Mouse (Mus musculus) megakaryocyte, adult 5-6 weeks (primary cell): ENCODE data around the gene Borcs6. TPM values are rescaled to one million over a fixed set of nuclear protein-coding genes. Genes with fewer than 3 reads are reported as not detected.

Experiments
- ATAC-seq: 2 replicates; pipeline ENCODE4 v1.8.0; 2016; ENCODE audit warnings: mild to moderate bottlenecking, inconsistent platforms; ENCODE audit not compliant: poor library complexity, severe bottlenecking
- total RNA-seq, 2 experiments: library from RNA; stranded (forward) in 1 of 2; stranded (reverse) in 1 of 2; fragments of 153-499, 151-499 nt in 1 of 2; fragments of 221-1000, 200-1000 nt in 1 of 2; gene quantifications; 2 replicates each; pipeline versions ENCODE4 v1.2.3 to v1.2.4; 2015 to 2017

Borcs6 gene
- total RNA-seq, 2 experiments from 2014 or later: 17.7 to 18.8 TPM

DNA sequence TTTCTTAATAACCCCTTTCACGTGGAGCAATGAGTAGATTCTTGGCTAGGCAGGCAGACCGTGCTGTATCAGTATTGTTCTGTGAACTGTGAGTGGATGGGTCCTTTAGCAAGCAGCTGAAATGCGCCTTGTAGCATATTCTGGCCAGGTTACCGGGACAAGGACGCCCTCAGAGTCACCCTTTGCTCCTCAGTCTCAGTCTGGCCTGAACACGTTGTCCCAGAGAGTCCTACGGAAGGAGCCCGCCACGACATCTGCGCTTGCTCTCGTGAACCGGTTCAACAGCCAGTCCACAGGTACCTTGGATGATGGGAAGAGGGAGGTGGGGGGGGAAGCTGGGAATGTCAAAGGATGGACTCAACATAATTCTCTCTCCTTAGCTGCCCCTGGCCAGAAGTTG lies 11.9 kb upstream of the Borcs6 start:
- ATAC-seq: no peak

DNA sequence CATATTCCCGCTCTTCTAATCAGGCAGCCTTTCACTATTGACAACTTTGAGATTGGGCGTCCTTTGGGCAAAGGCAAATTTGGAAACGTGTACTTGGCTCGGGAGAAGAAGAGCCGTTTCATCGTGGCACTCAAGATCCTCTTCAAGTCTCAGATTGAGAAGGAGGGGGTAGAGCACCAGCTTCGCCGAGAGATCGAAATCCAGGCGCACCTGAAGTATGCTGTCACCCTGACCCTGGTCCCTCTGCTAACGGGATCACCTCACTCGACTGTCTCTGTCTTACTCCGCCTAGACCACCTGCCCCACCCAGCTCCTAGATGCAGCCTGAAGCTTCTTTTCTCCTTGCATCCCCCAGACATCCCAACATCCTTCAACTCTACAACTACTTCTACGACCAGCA lies 11.4 kb upstream of the Borcs6 start:
- no peak for ATAC-seq

- no peak for ATAC-seq
Measured at GRCm38 (mm10) chr11:69050748-69051147, 8.8 kb upstream of the Borcs6 start.

- ATAC-seq: no peak
Measured at GRCm38 (mm10) chr11:69051771-69052170, 7.7 kb upstream of the Borcs6 start.

GRCm38 (mm10) chr11:69052824-69053421 lies 6.6 kb upstream of the Borcs6 start:
- no peak for ATAC-seq

DNA sequence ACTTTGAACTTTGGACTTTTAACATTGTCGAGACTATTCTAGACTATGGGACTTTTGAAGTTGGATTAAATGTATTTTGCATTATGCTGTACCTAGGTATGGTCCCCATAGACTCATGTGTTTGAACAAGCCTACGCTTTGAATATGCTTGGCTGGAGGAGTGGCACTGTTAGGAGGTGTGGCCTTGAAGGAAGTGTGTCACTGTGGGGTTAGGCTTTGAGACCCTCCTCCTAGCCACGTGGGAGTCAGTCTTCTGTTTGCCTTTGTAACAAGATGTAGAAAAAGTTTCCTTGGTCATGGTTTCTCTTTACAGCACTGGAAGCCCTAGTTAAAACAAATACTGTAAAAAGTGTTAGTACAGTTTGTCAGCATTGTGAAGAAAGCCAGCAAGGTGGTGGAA lies 5.7 kb upstream of the Borcs6 start:
- ATAC-seq: no peak

GRCm38 (mm10) chr11:69058265-69058664 lies 1.3 kb upstream of the Borcs6 start:
- peak; percentile 28; the same call in 1 of the 2 replicates for ATAC-seq

- no peak for ATAC-seq
Measured at GRCm38 (mm10) chr11:69058729-69059356, 674 bp upstream of the Borcs6 start.

DNA sequence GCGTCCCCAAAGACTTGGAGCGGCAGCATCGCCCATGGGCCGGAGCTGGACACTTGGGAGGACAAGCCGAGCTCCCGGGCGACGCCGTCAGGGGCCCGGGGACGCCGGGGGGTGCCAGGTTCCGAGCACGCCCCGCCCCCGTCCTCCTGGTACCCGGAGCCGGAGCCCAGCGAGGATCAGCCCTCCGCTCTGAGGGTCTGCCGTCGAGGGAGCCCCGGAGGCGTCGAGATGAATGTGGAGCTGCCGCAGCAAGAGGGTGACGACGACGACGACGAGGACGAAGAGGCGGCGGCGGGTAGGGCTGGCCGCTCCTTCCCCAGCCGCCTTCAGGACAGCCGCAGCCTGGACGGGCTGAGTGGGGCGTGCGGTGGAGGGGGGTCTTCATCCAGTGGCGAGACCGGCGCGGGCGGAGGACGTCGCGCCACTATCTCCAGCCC lies 476 bp downstream of the Borcs6 start:
- no peak for ATAC-seq

DNA sequence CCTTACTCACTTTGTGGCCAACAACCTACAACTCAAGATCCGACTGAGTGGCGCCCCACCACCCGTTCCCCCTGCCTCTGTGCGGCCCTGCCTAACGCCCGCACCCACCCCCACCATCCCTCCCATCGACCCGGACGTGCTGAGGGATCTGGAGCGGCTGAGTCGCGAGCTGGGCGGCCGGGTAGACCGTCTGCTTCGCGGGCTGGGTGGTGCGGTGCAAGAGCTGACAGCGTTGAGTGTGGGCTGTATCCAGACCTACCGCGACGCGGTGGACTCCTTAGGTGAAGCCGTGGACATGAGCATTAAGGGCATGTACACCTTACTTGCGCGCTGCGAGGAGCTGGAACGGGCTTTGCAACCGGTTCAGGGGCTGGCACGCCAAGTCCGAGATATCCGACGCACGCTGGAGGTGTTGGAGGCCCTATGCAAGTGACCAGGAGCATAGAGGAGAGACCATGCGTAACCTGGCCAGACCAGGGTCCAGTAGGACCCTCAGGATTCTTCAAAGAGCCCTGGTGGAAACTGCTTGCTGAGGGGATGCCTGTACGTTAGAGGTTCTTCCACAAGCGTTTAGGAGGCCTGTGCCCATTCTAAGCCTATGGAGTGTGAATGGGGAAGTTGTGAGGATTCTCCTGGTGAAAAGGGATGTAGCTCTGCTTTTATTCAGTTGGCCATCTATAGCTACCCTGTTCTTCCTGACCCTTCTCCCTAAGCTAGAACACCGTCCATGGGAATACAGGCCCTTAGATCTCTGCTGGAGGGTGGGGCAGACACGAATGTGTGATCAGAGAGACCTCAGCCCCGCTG lies 1.1 kb downstream of the Borcs6 start:
- no peak for ATAC-seq

DNA sequence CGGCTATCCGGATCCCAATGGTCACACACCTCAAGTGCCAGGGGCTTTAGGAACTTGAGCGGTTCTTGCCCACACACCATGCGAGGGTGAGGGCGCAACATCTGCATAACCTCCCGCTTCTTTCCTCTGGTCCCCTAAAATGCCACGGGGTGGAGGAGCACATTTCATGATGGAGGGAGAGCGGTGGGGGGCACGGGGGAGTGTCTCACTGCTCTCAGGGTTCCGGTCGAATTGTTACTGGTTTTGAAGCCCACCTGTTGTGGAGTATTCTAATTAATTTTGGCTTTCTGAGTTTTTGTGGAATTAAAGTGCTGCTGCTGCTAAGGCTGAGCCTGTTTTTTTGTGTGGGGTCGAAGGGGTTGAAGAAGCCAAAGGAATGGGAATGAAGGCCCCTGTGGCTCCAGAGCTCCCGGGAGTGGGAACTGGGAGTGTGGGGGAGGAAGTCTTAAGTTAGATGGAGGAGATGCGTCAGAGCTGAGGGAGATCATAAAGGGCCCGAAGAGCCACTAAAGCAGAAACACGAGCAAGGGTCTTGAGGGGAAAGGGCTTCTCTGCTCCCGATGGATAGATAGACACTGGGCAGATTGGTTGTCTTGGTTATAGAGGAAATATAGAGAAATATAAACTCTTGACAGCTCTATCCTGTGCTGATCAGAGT lies 1.9 kb downstream of the Borcs6 start:
- ATAC-seq: no peak

DNA sequence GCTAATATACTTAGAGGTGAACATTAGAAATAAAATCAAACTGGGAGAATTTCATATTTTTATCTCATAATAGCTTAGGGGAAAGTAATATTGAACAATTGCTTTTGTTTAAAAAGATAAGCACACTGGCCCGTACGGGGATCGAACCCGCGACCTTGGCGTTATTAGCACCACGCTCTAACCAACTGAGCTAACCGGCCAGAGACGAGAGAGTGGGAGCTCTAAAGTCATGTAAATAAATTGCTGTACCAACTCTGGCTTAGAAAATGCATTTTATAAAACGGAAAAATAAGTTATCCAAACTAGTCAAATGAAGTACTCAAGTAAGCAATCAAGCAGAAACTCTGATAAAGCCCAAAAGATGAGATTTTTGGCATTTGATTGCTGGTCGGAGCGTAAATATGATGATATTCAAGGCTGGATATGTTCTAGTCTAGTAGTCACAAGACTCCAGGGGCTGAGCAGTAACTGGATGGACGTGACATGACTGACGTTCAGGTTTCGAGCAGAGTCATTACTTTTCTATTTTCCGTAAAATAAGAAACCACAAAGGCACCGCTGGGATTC lies 2.8 kb downstream of the Borcs6 start:
- no peak; the same call in 1 of the 2 replicates for ATAC-seq

DNA sequence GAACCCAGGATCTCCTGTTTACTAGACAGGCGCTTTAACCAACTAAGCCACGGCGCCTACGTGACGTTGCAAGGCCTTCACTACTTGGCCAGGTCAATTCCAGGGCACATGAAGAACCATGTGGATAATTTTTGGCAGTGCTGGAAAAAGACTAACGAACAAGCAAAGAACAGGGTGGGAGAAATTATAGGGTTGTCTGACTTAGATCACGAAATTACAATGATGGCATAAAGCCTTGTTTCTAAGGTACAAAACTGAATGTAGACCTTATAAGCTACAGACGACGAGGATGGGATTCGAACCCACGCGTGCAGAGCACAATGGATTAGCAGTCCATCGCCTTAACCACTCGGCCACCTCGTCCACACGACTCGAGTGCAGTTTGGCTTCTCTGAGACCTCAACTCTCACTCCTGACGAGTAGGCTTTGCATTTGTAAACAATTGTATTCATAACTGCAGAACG lies 3.3 kb downstream of the Borcs6 start:
- peak; percentile 19 for ATAC-seq

- peak; percentile 16; the same call in 1 of the 2 replicates for ATAC-seq
Measured at GRCm38 (mm10) chr11:69063413-69064201, 4.1 kb downstream of the Borcs6 start.

GRCm38 (mm10) chr11:69064259-69065133 lies 5.0 kb downstream of the Borcs6 start:
- no peak for ATAC-seq

GRCm38 (mm10) chr11:69065394-69065925 lies 5.9 kb downstream of the Borcs6 start:
- no peak for ATAC-seq

DNA sequence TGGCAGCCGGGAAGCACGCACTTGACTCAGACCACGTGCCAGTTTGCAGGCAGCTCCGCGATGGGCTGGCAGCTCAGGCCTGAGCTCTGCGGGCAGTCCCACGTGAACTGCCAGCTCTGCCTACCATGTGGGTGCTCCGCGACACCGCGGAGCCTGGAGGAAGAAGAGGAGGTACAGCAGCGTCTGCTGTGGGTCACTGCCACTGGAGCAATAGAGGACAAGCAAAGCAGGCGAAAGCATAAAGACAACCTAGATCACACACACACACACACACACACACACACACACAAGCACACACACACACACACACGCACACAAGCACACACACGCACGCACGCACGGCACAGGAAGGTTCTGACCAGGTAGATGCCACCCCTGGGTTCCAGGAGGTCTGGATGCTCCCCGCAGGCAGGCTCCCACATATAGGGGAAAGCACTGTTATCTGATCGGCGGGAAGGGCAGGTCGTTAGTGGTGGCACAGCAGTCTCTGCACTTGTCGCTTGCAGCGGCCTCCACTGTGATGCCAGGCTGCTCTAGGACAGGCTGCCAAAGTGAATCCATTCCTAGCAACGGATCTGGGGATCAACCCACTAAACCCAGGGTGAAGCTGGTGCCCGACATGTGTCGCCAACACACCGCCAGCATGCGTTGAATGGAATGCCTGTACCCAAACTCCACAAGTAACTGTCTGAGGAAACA lies 6.8 kb downstream of the Borcs6 start:
- 0 out of 2 replicates have a peak, but pooled peaks have one; percentile 15 for ATAC-seq

DNA sequence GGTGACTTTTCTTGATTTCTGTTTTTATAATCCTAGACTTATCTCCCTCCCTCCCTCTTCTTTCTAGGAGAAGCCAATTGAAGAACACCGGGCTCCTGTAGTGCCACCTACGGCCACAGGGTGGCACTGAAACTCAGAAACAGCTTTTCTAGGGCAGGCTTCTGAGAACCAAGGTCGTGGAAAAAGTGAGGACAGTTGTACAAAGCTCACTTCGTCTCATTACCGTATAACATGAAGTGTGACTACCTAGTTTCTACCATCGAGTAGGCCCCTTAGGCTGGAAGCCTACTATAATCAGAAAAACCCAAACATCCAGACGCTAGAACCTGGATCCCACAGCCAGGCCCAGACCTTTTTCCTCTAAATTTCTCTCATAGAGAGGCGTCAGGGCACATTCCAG lies 7.4 kb downstream of the Borcs6 start:
- peak; percentile 32; the same call in 1 of the 2 replicates for ATAC-seq
